Comparison of ENCODE assay signal across 11 mouse cellular contexts in the genomic region with DNA sequence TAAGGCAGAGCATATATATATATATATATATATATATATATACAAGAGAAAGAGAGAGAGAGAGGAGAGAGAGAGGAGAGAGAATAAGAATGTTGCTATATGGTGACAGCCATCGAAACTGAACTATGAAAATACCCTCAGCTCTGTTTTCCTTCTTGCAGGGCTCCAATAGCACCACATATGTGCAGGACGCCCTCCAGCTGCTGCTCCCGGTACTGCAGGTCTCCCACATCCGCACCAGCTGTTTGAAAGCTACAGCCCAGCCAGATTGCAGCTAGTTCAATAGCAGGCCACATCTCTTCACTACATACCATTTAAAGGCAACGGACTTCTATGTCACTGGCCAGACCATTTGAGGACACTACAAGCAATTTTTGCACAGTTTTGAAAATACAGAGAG. TPM values are rescaled to one million over a fixed set of nuclear protein-coding genes. Genes with fewer than 3 reads are reported as not detected.
A peak's percentile ranks its signal among the peaks of the same experiment; 100 is the strongest.
DNase-seq lines count a peak whose midpoint lies in the region; ATAC-seq and TF ChIP-seq lines count a peak whose summit lies in the region.
"Had no signal": no experiment of that assay in that cellular context is flagged by ENCODE, and none has a peak within 500 bp of the region (broad histone marks: within the 10 kb centered on the region; RNA-seq: fewer than 3 reads in every experiment).

No protein-coding gene starts in this region.

- ATAC-seq in forebrain, postnatal 0 days, result no peak
- ATAC-seq in forebrain, embryonic 11.5 days (replicated peaks; ENCODE audit: low FRiP score), result no peak
- ATAC-seq in lung, embryonic 14.5 days (ENCODE audit: insufficient read depth), result no peak
- ATAC-seq in megakaryocyte-erythroid progenitor cell, adult 5-6 weeks (replicated peaks; ENCODE audit: low FRiP score, low TSS enrichment, poor library complexity, severe bottlenecking), result no peak
- ATAC-seq in erythroid progenitor cell, adult 5-6 weeks (replicated peaks; ENCODE audit: low FRiP score, poor library complexity, severe bottlenecking), result no peak

- TF ChIP-seq CTCF in forebrain, postnatal 0 days (IDR thresholded peaks at IDR 0.05; ENCODE audit: low read depth), result 0 out of 2 replicates have a peak, but pooled peaks have one; percentile 23
- peak; percentile 41 for TF ChIP-seq CTCF in lung, embryonic 14.5 days (IDR thresholded peaks at IDR 0.05; ENCODE audit: low read depth)

- H3K4me3 ChIP-seq in forebrain, postnatal 0 days (ENCODE audit: low read depth, low read length), result no peak overlapping the region
- H3K4me3 ChIP-seq in forebrain, embryonic 11.5 days (ENCODE audit: low read depth, low read length), result no peak overlapping the region
- H3K4me3 ChIP-seq in lung, embryonic 14.5 days (ENCODE audit: low read depth, low read length), result no peak overlapping the region
- H3K4me3 ChIP-seq: hindbrain, embryonic 15.5 days had no signal

- no peaks in the 10 kb centered on the region for H3K9me3 ChIP-seq in forebrain, postnatal 0 days (ENCODE audit: low read length)
- H3K9me3 ChIP-seq in forebrain, embryonic 11.5 days (ENCODE audit: control insufficient read depth, low read length), result no peaks in the 10 kb centered on the region
- no peaks in the 10 kb centered on the region for H3K9me3 ChIP-seq in lung, embryonic 14.5 days (ENCODE audit: low read depth, low read length)
- H3K9me3 ChIP-seq: hindbrain, embryonic 15.5 days had no signal

- no peak overlapping the region for H3K27ac ChIP-seq in forebrain, postnatal 0 days (ENCODE audit: low read depth, low read length)
- no peak overlapping the region for H3K27ac ChIP-seq in forebrain, embryonic 11.5 days (ENCODE audit: low read depth, low read length)
- H3K27ac ChIP-seq in lung, embryonic 14.5 days (ENCODE audit: low read depth), result no peak overlapping the region
- H3K27ac ChIP-seq: hindbrain, embryonic 15.5 days had no signal

- H3K4me2 ChIP-seq in forebrain, postnatal 0 days (ENCODE audit: low read depth), result no peak overlapping the region
- no peak overlapping the region for H3K4me2 ChIP-seq in forebrain, embryonic 11.5 days (ENCODE audit: low read depth, low read length, severe bottlenecking)
- no peak overlapping the region for H3K4me2 ChIP-seq in lung, embryonic 14.5 days
- H3K4me2 ChIP-seq: hindbrain, embryonic 15.5 days had no signal

- no peaks in the 10 kb centered on the region for H3K27me3 ChIP-seq in forebrain, postnatal 0 days (ENCODE audit: insufficient read depth, low read length)
- no peaks in the 10 kb centered on the region for H3K27me3 ChIP-seq in forebrain, embryonic 11.5 days (ENCODE audit: control insufficient read depth, insufficient read depth, low read length)
- H3K27me3 ChIP-seq in lung, embryonic 14.5 days (ENCODE audit: insufficient read depth, low read length), result no peaks in the 10 kb centered on the region
- H3K27me3 ChIP-seq: hindbrain, embryonic 15.5 days had no signal

- 67% methylated on average over 5 of the region's 5 CpGs for WGBS in forebrain, postnatal 0 days
- 75% methylated on average over 5 of the region's 5 CpGs for whole genome bisulfite sequencing in forebrain, embryonic 11.5 days
- 64% methylated on average over 5 of the region's 5 CpGs for WGBS in lung, embryonic 14.5 days

- H3K9ac ChIP-seq in forebrain, postnatal 0 days, result no peak overlapping the region
- no peak overlapping the region for H3K9ac ChIP-seq in forebrain, embryonic 11.5 days (ENCODE audit: low read length)
- H3K9ac ChIP-seq in lung, embryonic 14.5 days, result no peak overlapping the region
- H3K9ac ChIP-seq: hindbrain, embryonic 15.5 days had no signal

- H3K4me1 ChIP-seq in forebrain, postnatal 0 days (ENCODE audit: insufficient read depth), result peaks cover 7% of the 10 kb centered on the region; the same call in 1 of the 2 replicates
- H3K4me1 ChIP-seq in forebrain, embryonic 11.5 days (replicated peaks; ENCODE audit: control insufficient read depth, insufficient read depth, low read length), result no peaks in the 10 kb centered on the region
- no peaks in the 10 kb centered on the region for H3K4me1 ChIP-seq in lung, embryonic 14.5 days (ENCODE audit: insufficient read depth)

- no peak for DNase-seq in forebrain, postnatal 0 days
- DNase-seq in forebrain, embryonic 11.5 days (ENCODE audit: low spot score), result no peak
- DNase-seq in lung, embryonic 14.5 days, result no peak
- DNase-seq in lung, postnatal 14 days, result no peak
- DNase-seq in adrenal gland, postnatal 25 days, result peak; percentile 45
- DNase-seq in testis, postnatal 10 days (ENCODE audit: low spot score), result peak; percentile 75
- DNase-seq: gastrocnemius, postnatal 14 days; midbrain, embryonic 14.5 days had no signal

- H3K36me3 ChIP-seq in forebrain, postnatal 0 days (ENCODE audit: insufficient read depth), result no peaks in the 10 kb centered on the region
- no peaks in the 10 kb centered on the region for H3K36me3 ChIP-seq in forebrain, embryonic 11.5 days (ENCODE audit: control insufficient read depth, insufficient read depth, low read length)
- H3K36me3 ChIP-seq in lung, embryonic 14.5 days (ENCODE audit: insufficient read depth), result peaks cover 29% of the 10 kb centered on the region; the same call in 1 of the 2 replicates
- H3K36me3 ChIP-seq: hindbrain, embryonic 15.5 days had no signal

RNA-seq across cellular contexts. Expression of a gene that starts 51.5 kb away (rescaled TPM):
- total RNA-seq in forebrain, postnatal 0 days (2014; rRNA removed), result 0.19 and 0.23 TPM in 2 replicates
- 0.15 and 0.21 TPM in 2 replicates for polyA plus RNA-seq in forebrain, postnatal 0 days (2015; fragmentation: Nextera tagmentation; extraction: Ambion mirVana)
- polyA plus RNA-seq in forebrain, embryonic 11.5 days (2014; fragmentation: Nextera tagmentation; extraction: Ambion mirVana), result 0.21 TPM in 1 of 2 replicates, not detected in the other
- polyA plus RNA-seq in lung, embryonic 14.5 days (2014; fragmentation: Nextera tagmentation; extraction: Ambion mirVana), result 0.47 and 0.53 TPM in 2 replicates
- total RNA-seq in adrenal gland, postnatal 25 days (2021), result 0.21 TPM in 1 of 2 replicates, not detected in the other
- total RNA-seq in megakaryocyte-erythroid progenitor cell, adult 5-6 weeks (2014; fragmentation: Nextera tagmentation), result 1.5 and 3.1 TPM in 2 replicates
- 2.3 and 3.6 TPM in 2 replicates for total RNA-seq in megakaryocyte-erythroid progenitor cell, adult 5-6 weeks (2017)
- 2.5 and 4.0 TPM in 2 replicates for total RNA-seq in erythroid progenitor cell, adult 5-6 weeks (2015; ENCODE audit: low replicate concordance)
- total RNA-seq in erythroid progenitor cell, adult 5-6 weeks (2017; ENCODE audit: low replicate concordance), result 2.1 and 16.3 TPM in 2 replicates
- total RNA-seq: gastrocnemius, postnatal 14 days had no signal
- polyA plus RNA-seq: hindbrain, embryonic 15.5 days; midbrain, embryonic 14.5 days had no signal

Comparison
In these comparisons a context has a peak if more than half of its experiments do, and no peak if none do; other contexts are left out.
1. DNase-seq: peak in adrenal gland, postnatal 25 days (single experiment) and testis, postnatal 10 days (single experiment); none in forebrain, postnatal 0 days (single experiment), forebrain, embryonic 11.5 days (single experiment), lung, embryonic 14.5 days (single experiment) and lung, postnatal 14 days (single experiment).